18 mouse cellular contexts compared by ENCODE assay signal in genomic region chr2:130036846-130037245, GRCm38 (mm10). TPM values are rescaled to one million over a fixed set of nuclear protein-coding genes. Genes with fewer than 3 reads are reported as not detected.
"Had no signal": no experiment of that assay in that cellular context is flagged by ENCODE, and none has a peak within 500 bp of the region (broad histone marks: within the 10 kb centered on the region; RNA-seq: fewer than 3 reads in every experiment).

No protein-coding gene starts in this region.

- DNase-seq: kidney, adult 18-20 months; kidney, postnatal 10 days; kidney, postnatal 4 days; liver; liver, embryonic 13.5 days; liver, postnatal 0 days; lung, postnatal 14 days; midbrain, embryonic 14.5 days; retina, postnatal 1 day; thymus, adult 2 months; thymus, postnatal 25 days had no signal

- H3K9ac ChIP-seq: limb, embryonic 12.5 days; liver, embryonic 13.5 days; liver, postnatal 0 days; lung, embryonic 15.5 days; neural tube, embryonic 13.5 days; stomach, embryonic 15.5 days had no signal

- H3K4me3 ChIP-seq: limb, embryonic 12.5 days; liver, embryonic 13.5 days; lung, embryonic 15.5 days; neural tube, embryonic 13.5 days; stomach, embryonic 15.5 days had no signal

- H3K4me2 ChIP-seq: limb, embryonic 12.5 days; liver, embryonic 13.5 days; lung, embryonic 15.5 days; neural tube, embryonic 13.5 days; stomach, embryonic 15.5 days had no signal

- ATAC-seq: liver, postnatal 0 days had no signal

- H3K4me1 ChIP-seq: limb, embryonic 12.5 days; liver, embryonic 13.5 days; lung, embryonic 15.5 days; neural tube, embryonic 13.5 days; stomach, embryonic 15.5 days had no signal

- H3K27me3 ChIP-seq: limb, embryonic 12.5 days; liver, embryonic 13.5 days; lung, embryonic 15.5 days; neural tube, embryonic 13.5 days; stomach, embryonic 15.5 days had no signal

- H3K9me3 ChIP-seq: limb, embryonic 12.5 days; liver, embryonic 13.5 days; lung, embryonic 15.5 days; neural tube, embryonic 13.5 days; stomach, embryonic 15.5 days had no signal

- H3K36me3 ChIP-seq: limb, embryonic 12.5 days; liver, embryonic 13.5 days; lung, embryonic 15.5 days; neural tube, embryonic 13.5 days; stomach, embryonic 15.5 days had no signal

- H3K27ac ChIP-seq: limb, embryonic 12.5 days; liver, embryonic 13.5 days; lung, embryonic 15.5 days; macrophage; neural tube, embryonic 13.5 days; stomach, embryonic 15.5 days had no signal

RNA-seq across cellular contexts. Expression of gene Tgm3, which starts 24.7 kb away (rescaled TPM):
- total RNA-seq: megakaryocyte-erythroid progenitor cell, adult 5-6 weeks had no signal
- polyA plus RNA-seq: kidney, embryonic 14.5 days; limb, embryonic 12.5 days; liver, embryonic 13.5 days; liver, postnatal 0 days; lung, embryonic 15.5 days; macrophage; midbrain, embryonic 14.5 days had no signal
